Mouse (Mus musculus): ENCODE data around the gene Ttll11. TPM values are rescaled to one million over a fixed set of nuclear protein-coding genes. Genes with fewer than 3 reads are reported as not detected.

The Ttll11 gene
- polyA plus RNA-seq, 1 experiment from 2014 or later = 2.4 TPM

GRCm38 (mm10) chr2:35924947-35925346 is 54.8 kb downstream of the Ttll11 start:
- 79% methylated on average over 4 of the region's 4 CpGs for WGBS

DNA sequence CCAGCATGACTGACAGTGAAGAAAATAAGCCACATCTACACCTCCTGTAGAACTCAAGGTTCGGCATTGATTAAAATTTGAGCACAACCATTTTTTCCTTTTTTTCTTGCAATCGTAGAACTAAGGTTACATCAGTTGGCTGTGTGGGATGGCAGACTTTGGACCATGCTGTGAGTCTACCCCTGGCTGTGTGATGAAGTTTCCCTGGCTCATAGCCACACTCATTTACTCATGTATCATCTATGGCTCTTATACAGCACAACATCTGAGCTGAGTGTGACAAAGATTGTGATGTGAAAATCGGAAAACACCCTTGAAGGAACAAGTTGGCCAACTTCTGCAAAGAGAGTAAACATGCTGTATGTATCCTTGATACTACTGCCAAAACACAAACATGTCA is 56.8 kb downstream of the Ttll11 start:
- Histone ChIP-seq H3K4me1 (ENCODE audit: control insufficient read depth, insufficient read depth, low read length) (no peaks in the 10 kb centered on the region), H3K36me3 (ENCODE audit: control insufficient read depth, insufficient read depth, low read length) (no peaks in the 10 kb centered on the region), H3K9me3 (replicated peaks; ENCODE audit: control insufficient read depth, low read length) (no peaks in the 10 kb centered on the region), H3K27me3 (replicated peaks; ENCODE audit: control insufficient read depth, insufficient read depth, low read length) (no peaks in the 10 kb centered on the region), H3K9ac (ENCODE audit: low read length) (no peak overlapping the region), H3K4me3 (ENCODE audit: low read depth, low read length) (no peak overlapping the region), H3K27ac (ENCODE audit: low read depth, low read length) (no peak overlapping the region), H3K4me2 (ENCODE audit: low read length) (no peak overlapping the region)
- 80% methylated on average over 3 of the region's 3 CpGs for WGBS
- ATAC-seq (peak; percentile 54; the same call in 1 of the 2 replicates), DNase-seq (ENCODE audit: low spot score) (peak; percentile 44)

More at GRCm38 (mm10) chr2:35924947-35925346, 54.8 kb downstream of the Ttll11 start:
- Histone ChIP-seq H3K27ac (ENCODE audit: low read depth, low read length) (no peak overlapping the region), H3K4me2 (ENCODE audit: low read length) (no peak overlapping the region), H3K9me3 (replicated peaks; ENCODE audit: control insufficient read depth, low read length) (no peaks in the 10 kb centered on the region), H3K4me1 (ENCODE audit: control insufficient read depth, insufficient read depth, low read length) (no peaks in the 10 kb centered on the region), H3K27me3 (replicated peaks; ENCODE audit: control insufficient read depth, insufficient read depth, low read length) (no peaks in the 10 kb centered on the region), H3K9ac (ENCODE audit: low read length) (no peak overlapping the region), H3K36me3 (ENCODE audit: control insufficient read depth, insufficient read depth, low read length) (no peaks in the 10 kb centered on the region), H3K4me3 (ENCODE audit: low read depth, low read length) (no peak overlapping the region)
- ATAC-seq (no peak), DNase-seq (ENCODE audit: low spot score) (no peak)

GRCm38 (mm10) chr2:35912090-35912489 is 67.6 kb downstream of the Ttll11 start:
- ATAC-seq (no peak), DNase-seq (ENCODE audit: low spot score) (no peak)
- H3K9me3 ChIP-seq (replicated peaks; ENCODE audit: control insufficient read depth, low read length) = no peaks in the 10 kb centered on the region
- no peaks in the 10 kb centered on the region for H3K4me1 ChIP-seq (ENCODE audit: control insufficient read depth, insufficient read depth, low read length)
- H3K9ac ChIP-seq (ENCODE audit: low read length) = no peak overlapping the region
- no peak overlapping the region for H3K4me3 ChIP-seq (ENCODE audit: low read depth, low read length)
- no peaks in the 10 kb centered on the region for H3K36me3 ChIP-seq (ENCODE audit: control insufficient read depth, insufficient read depth, low read length)
- H3K4me2 ChIP-seq (ENCODE audit: low read length) = no peak overlapping the region
- H3K27ac ChIP-seq (ENCODE audit: low read depth, low read length) = no peak overlapping the region
- H3K27me3 ChIP-seq (replicated peaks; ENCODE audit: control insufficient read depth, insufficient read depth, low read length) = no peaks in the 10 kb centered on the region
- 73% methylated on average over 4 of the region's 4 CpGs for WGBS

DNA sequence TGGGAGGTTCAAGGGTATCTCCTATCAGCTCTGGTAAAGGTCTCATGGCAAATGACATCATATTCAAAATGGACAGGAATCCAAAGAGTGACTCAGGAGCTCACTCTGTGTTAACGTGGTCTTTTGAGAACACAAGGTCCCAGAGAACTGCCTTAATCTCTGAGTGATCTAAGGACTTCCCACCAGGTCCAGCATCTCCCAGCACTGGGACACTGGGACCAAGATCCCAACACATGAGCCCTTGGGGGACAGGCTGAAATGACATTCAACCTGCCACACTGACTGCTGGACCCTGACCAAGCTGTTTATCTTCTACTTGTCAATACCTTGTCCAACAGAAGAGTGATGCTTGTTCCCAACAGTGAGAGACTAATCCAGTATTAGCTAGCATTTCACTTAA is 68.0 kb downstream of the Ttll11 start:
- H3K36me3 ChIP-seq (ENCODE audit: control insufficient read depth, insufficient read depth, low read length) = no peaks in the 10 kb centered on the region
- no peak overlapping the region for H3K4me2 ChIP-seq (ENCODE audit: low read length)
- H3K27me3 ChIP-seq (replicated peaks; ENCODE audit: control insufficient read depth, insufficient read depth, low read length) = no peaks in the 10 kb centered on the region
- ATAC-seq (no peak), DNase-seq (ENCODE audit: low spot score) (no peak)
- no peak overlapping the region for H3K9ac ChIP-seq (ENCODE audit: low read length)
- H3K4me1 ChIP-seq (ENCODE audit: control insufficient read depth, insufficient read depth, low read length) = no peaks in the 10 kb centered on the region
- no peak overlapping the region for H3K27ac ChIP-seq (ENCODE audit: low read depth, low read length)
- no peaks in the 10 kb centered on the region for H3K9me3 ChIP-seq (replicated peaks; ENCODE audit: control insufficient read depth, low read length)
- 71% methylated on average over 1 of the region's 1 CpGs for WGBS
- H3K4me3 ChIP-seq (ENCODE audit: low read depth, low read length) = no peak overlapping the region

DNA sequence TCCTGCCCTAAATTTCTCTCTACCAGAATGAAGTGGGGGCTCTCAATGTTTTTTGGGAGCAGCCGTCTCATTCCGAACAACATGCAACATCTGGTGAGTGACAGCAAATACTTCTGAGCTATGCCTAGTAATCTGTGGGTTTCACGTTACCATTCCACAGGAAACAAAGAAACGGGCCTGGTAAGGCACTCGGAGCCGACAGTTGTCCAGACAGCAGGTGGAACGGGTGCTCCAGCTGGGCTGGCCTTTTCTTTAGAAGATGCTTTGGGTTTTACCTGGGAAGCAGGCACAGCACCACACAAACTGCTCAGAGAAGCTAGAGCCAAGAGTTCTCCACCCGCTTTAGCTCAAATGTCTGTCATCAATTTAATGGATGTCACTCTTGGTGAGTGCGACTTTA is 69.0 kb downstream of the Ttll11 start:
- 59% methylated on average over 9 of the region's 9 CpGs for WGBS
- H3K4me1 ChIP-seq (ENCODE audit: control insufficient read depth, insufficient read depth, low read length) = no peaks in the 10 kb centered on the region
- no peaks in the 10 kb centered on the region for H3K27me3 ChIP-seq (replicated peaks; ENCODE audit: control insufficient read depth, insufficient read depth, low read length)
- ATAC-seq = no peak
- H3K9me3 ChIP-seq (replicated peaks; ENCODE audit: control insufficient read depth, low read length) = no peaks in the 10 kb centered on the region
- no peaks in the 10 kb centered on the region for H3K36me3 ChIP-seq (ENCODE audit: control insufficient read depth, insufficient read depth, low read length)
- DNase-seq (ENCODE audit: low spot score) = no peak
- no peak overlapping the region for H3K4me2 ChIP-seq (ENCODE audit: low read length)
- H3K27ac ChIP-seq (ENCODE audit: low read depth, low read length) = no peak overlapping the region
- H3K9ac ChIP-seq (ENCODE audit: low read length) = no peak overlapping the region
- no peak overlapping the region for H3K4me3 ChIP-seq (ENCODE audit: low read depth, low read length)

DNA sequence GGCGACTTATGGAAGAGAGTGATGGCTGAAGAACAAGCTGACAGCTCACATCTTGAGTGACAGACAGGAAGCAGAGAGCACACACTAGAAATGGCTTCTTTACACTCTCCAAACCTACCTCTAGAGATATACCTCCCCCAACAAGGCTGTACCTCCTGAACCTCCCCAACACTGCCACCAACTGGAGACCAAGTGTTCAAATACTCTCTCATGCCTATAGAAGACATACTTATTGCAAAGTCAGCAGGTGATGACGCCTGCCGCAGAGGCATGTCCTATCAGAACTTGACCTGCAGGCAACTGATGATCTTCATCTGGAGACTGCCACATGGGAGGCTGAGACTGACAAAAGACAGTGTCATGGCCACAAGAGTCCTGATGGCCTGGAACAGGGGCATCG is 70.4 kb downstream of the Ttll11 start:
- no peaks in the 10 kb centered on the region for H3K36me3 ChIP-seq (ENCODE audit: control insufficient read depth, insufficient read depth, low read length)
- WGBS = 97% methylated on average over 4 of the region's 4 CpGs
- no peak overlapping the region for H3K4me3 ChIP-seq (ENCODE audit: low read depth, low read length)
- no peaks in the 10 kb centered on the region for H3K4me1 ChIP-seq (ENCODE audit: control insufficient read depth, insufficient read depth, low read length)
- no peaks in the 10 kb centered on the region for H3K27me3 ChIP-seq (replicated peaks; ENCODE audit: control insufficient read depth, insufficient read depth, low read length)
- DNase-seq (ENCODE audit: low spot score) (no peak), ATAC-seq (no peak)
- H3K27ac ChIP-seq (ENCODE audit: low read depth, low read length) = no peak overlapping the region
- H3K4me2 ChIP-seq (ENCODE audit: low read length) = no peak overlapping the region
- H3K9me3 ChIP-seq (replicated peaks; ENCODE audit: control insufficient read depth, low read length) = no peaks in the 10 kb centered on the region
- H3K9ac ChIP-seq (ENCODE audit: low read length) = no peak overlapping the region

DNA sequence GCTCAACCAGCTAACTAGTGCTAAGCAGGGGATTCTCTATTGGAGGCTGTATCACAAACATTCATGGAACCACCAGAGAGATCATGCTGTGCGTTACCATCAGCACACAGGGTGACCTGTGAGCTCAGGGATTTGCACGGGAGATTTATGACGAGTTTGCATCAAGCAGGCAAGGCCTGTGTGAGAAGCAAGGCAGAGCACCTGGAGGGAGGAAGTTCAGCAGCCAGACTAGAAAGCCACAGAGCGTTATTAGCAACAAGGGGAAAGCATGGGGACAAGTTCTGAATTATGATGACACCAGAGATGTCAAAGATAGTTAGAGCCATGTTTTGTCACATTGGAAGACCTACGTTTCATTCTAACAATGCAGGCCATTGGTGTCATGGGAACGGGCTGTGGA is 72.1 kb downstream of the Ttll11 start:
- WGBS = 80% methylated on average over 6 of the region's 6 CpGs
- no peaks in the 10 kb centered on the region for H3K27me3 ChIP-seq (replicated peaks; ENCODE audit: control insufficient read depth, insufficient read depth, low read length)
- H3K9me3 ChIP-seq (replicated peaks; ENCODE audit: control insufficient read depth, low read length) = no peaks in the 10 kb centered on the region
- H3K36me3 ChIP-seq (ENCODE audit: control insufficient read depth, insufficient read depth, low read length) = no peaks in the 10 kb centered on the region
- no peak overlapping the region for H3K4me2 ChIP-seq (ENCODE audit: low read length)
- H3K4me1 ChIP-seq (ENCODE audit: control insufficient read depth, insufficient read depth, low read length) = no peaks in the 10 kb centered on the region
- no peak for ATAC-seq
- no peak for DNase-seq (ENCODE audit: low spot score)
- no peak overlapping the region for H3K4me3 ChIP-seq (ENCODE audit: low read depth, low read length)
- no peak overlapping the region for H3K27ac ChIP-seq (ENCODE audit: low read depth, low read length)
- H3K9ac ChIP-seq (ENCODE audit: low read length) = no peak overlapping the region

- Histone ChIP-seq H3K4me1 (ENCODE audit: control insufficient read depth, insufficient read depth, low read length) (no peaks in the 10 kb centered on the region), H3K36me3 (ENCODE audit: control insufficient read depth, insufficient read depth, low read length) (no peaks in the 10 kb centered on the region), H3K9ac (ENCODE audit: low read length) (no peak overlapping the region), H3K9me3 (replicated peaks; ENCODE audit: control insufficient read depth, low read length) (no peaks in the 10 kb centered on the region), H3K4me3 (ENCODE audit: low read depth, low read length) (no peak overlapping the region), H3K27me3 (replicated peaks; ENCODE audit: control insufficient read depth, insufficient read depth, low read length) (no peaks in the 10 kb centered on the region), H3K27ac (ENCODE audit: low read depth, low read length) (no peak overlapping the region), H3K4me2 (ENCODE audit: low read length) (no peak overlapping the region)
- ATAC-seq (peak; percentile 81), DNase-seq (ENCODE audit: low spot score) (peak; percentile 96)
- WGBS = 22% methylated on average over 11 of the region's 11 CpGs
These were observed 73.4 kb downstream of the Ttll11 start for GRCm38 (mm10) chr2:35906174-35906798.

- Histone ChIP-seq H3K9ac (ENCODE audit: low read length) (no peak overlapping the region), H3K27ac (ENCODE audit: low read depth, low read length) (no peak overlapping the region), H3K36me3 (ENCODE audit: control insufficient read depth, insufficient read depth, low read length) (no peaks in the 10 kb centered on the region), H3K27me3 (replicated peaks; ENCODE audit: control insufficient read depth, insufficient read depth, low read length) (no peaks in the 10 kb centered on the region), H3K4me2 (ENCODE audit: low read length) (no peak overlapping the region), H3K4me3 (ENCODE audit: low read depth, low read length) (no peak overlapping the region), H3K4me1 (ENCODE audit: control insufficient read depth, insufficient read depth, low read length) (no peaks in the 10 kb centered on the region), H3K9me3 (replicated peaks; ENCODE audit: control insufficient read depth, low read length) (no peaks in the 10 kb centered on the region)
- WGBS = 82% methylated on average over 2 of the region's 2 CpGs
- DNase-seq (ENCODE audit: low spot score) (no peak), ATAC-seq (no peak)
These were observed 78.9 kb downstream of the Ttll11 start for GRCm38 (mm10) chr2:35900845-35901244.
